Mouse (Mus musculus) testis, postnatal 14 days (tissue): Measurements from ENCODE around the gene Clasp1.

Experiments
- DNase-seq: peaks from one replicate; pipeline ENCODE4 v3.0.0; 2021; ENCODE audit warnings: low spot score

Gene Clasp1

GRCm38 (mm10) chr1:118453577-118453976 lies 64.7 kb downstream of the Clasp1 start:
- no peak for DNase-seq

- no peak for DNase-seq
These were observed 66.0 kb downstream of the Clasp1 start for GRCm38 (mm10) chr1:118454817-118455216.

- no peak for DNase-seq
These were observed 68.5 kb downstream of the Clasp1 start for GRCm38 (mm10) chr1:118457256-118457882.

GRCm38 (mm10) chr1:118457883-118458259 lies 69.0 kb downstream of the Clasp1 start:
- no peak for DNase-seq

- DNase-seq, result no peak
These were observed 69.4 kb downstream of the Clasp1 start for GRCm38 (mm10) chr1:118458279-118458678.

- DNase-seq, result peak; percentile 92
These were observed 70.4 kb downstream of the Clasp1 start for GRCm38 (mm10) chr1:118458963-118459920.

GRCm38 (mm10) chr1:118460716-118461115 lies 71.9 kb downstream of the Clasp1 start:
- DNase-seq, result no peak

GRCm38 (mm10) chr1:118466041-118466440 lies 77.2 kb downstream of the Clasp1 start:
- no peak for DNase-seq

- no peak for DNase-seq
These were observed 83.5 kb downstream of the Clasp1 start for GRCm38 (mm10) chr1:118472386-118472785.

GRCm38 (mm10) chr1:118476919-118477318 lies 88.1 kb downstream of the Clasp1 start:
- DNase-seq, result no peak

- no peak for DNase-seq
These were observed 90.4 kb downstream of the Clasp1 start for GRCm38 (mm10) chr1:118479246-118479645.

- DNase-seq, result no peak
These were observed 91.9 kb downstream of the Clasp1 start for GRCm38 (mm10) chr1:118480484-118481364.

GRCm38 (mm10) chr1:118481365-118481702 lies 92.5 kb downstream of the Clasp1 start:
- DNase-seq, result no peak

GRCm38 (mm10) chr1:118481703-118482102 lies 92.8 kb downstream of the Clasp1 start:
- DNase-seq, result peak; percentile 18

GRCm38 (mm10) chr1:118482285-118483019 lies 93.6 kb downstream of the Clasp1 start:
- DNase-seq, result no peak

GRCm38 (mm10) chr1:118483504-118484096 lies 94.7 kb downstream of the Clasp1 start:
- DNase-seq, result no peak

- no peak for DNase-seq
These were observed 96.7 kb downstream of the Clasp1 start for GRCm38 (mm10) chr1:118485572-118485971.

GRCm38 (mm10) chr1:118486021-118486420 lies 97.2 kb downstream of the Clasp1 start:
- no peak for DNase-seq

- DNase-seq, result no peak
These were observed 104.0 kb downstream of the Clasp1 start for GRCm38 (mm10) chr1:118492811-118493210.

- DNase-seq, result no peak
These were observed 105.7 kb downstream of the Clasp1 start for GRCm38 (mm10) chr1:118494551-118494950.

- DNase-seq, result peak; percentile 36
These were observed 109.5 kb downstream of the Clasp1 start for GRCm38 (mm10) chr1:118498311-118498710.
